Mouse (Mus musculus) cerebellum, postnatal 25 days (tissue): ENCODE results near the gene Dclre1c.
"Not testable (repeated sequence)": the region's sequence is repeated elsewhere in the genome, so short reads cannot be mapped to it uniquely, and the experiment has no call there.

Experiments used
- DNase-seq, 2 experiments: peaks; one replicate each; pipeline ENCODE4 v3.0.0; 2021; ENCODE audit warnings: mixed read lengths in 2 of 2

Gene Dclre1c

GRCm38 (mm10) chr2:3423841-3424578, at the start of gene Dclre1c:
Gene Dclre1c (plus strand): TSS chr2:3424131.
- DNase-seq = peak; percentile 82 to 87

- no peak for DNase-seq
These were observed 36.6 kb upstream of the Dclre1c start for GRCm38 (mm10) chr2:3387105-3387860.

GRCm38 (mm10) chr2:3391945-3392344, 32.0 kb upstream of the Dclre1c start:
- no peak for DNase-seq

GRCm38 (mm10) chr2:3397110-3397509, 26.8 kb upstream of the Dclre1c start, which contains the start of gene Olah:
Gene Olah (minus strand): TSS chr2:3397210.
- DNase-seq = not testable (repeated sequence)

GRCm38 (mm10) chr2:3405981-3406380, 17.9 kb upstream of the Dclre1c start:
- no peak for DNase-seq

- DNase-seq = no peak
These were observed 16.2 kb upstream of the Dclre1c start for GRCm38 (mm10) chr2:3407756-3408155.

- DNase-seq = peak; percentile 52 to 75
These were observed 9.7 kb upstream of the Dclre1c start for GRCm38 (mm10) chr2:3414241-3414640.

- no peak for DNase-seq
These were observed 8.3 kb upstream of the Dclre1c start for GRCm38 (mm10) chr2:3415676-3416075.

GRCm38 (mm10) chr2:3418883-3419431, 5.0 kb upstream of the Dclre1c start:
- peak; percentile 92 to 96 for DNase-seq

GRCm38 (mm10) chr2:3420157-3420556, 3.8 kb upstream of the Dclre1c start:
- DNase-seq = no peak

- no peak for DNase-seq
These were observed 1.4 kb upstream of the Dclre1c start, which contains the start of gene Meig1 for GRCm38 (mm10) chr2:3422548-3422947. Gene Meig1 (minus strand): TSS chr2:3422648.

GRCm38 (mm10) chr2:3424579-3424910, 614 bp downstream of the Dclre1c start:
- no peak for DNase-seq

GRCm38 (mm10) chr2:3430956-3431355, 7.0 kb downstream of the Dclre1c start:
- no peak for DNase-seq

- no peak for DNase-seq
These were observed 11.6 kb downstream of the Dclre1c start for GRCm38 (mm10) chr2:3435369-3436061.

GRCm38 (mm10) chr2:3437956-3438355, 14.0 kb downstream of the Dclre1c start:
- no peak for DNase-seq

GRCm38 (mm10) chr2:3444206-3444605, 20.3 kb downstream of the Dclre1c start:
- peak; percentile 16 to 42 for DNase-seq

- no peak for DNase-seq
These were observed 22.1 kb downstream of the Dclre1c start for GRCm38 (mm10) chr2:3445984-3446383.

- no peak for DNase-seq
These were observed 25.5 kb downstream of the Dclre1c start for GRCm38 (mm10) chr2:3449431-3449830.

GRCm38 (mm10) chr2:3453096-3453495, 29.2 kb downstream of the Dclre1c start:
- no peak for DNase-seq

- no peak for DNase-seq
These were observed 32.7 kb downstream of the Dclre1c start for GRCm38 (mm10) chr2:3456590-3456989.

- DNase-seq = no peak
These were observed 50.0 kb downstream of the Dclre1c start for GRCm38 (mm10) chr2:3473891-3474290.

- DNase-seq = peak; percentile 75 to 78
These were observed 50.5 kb downstream of the Dclre1c start for GRCm38 (mm10) chr2:3474361-3474805.

GRCm38 (mm10) chr2:3474861-3475283, 50.9 kb downstream of the Dclre1c start, which contains the start of gene Suv39h2:
Gene Suv39h2 (minus strand): TSS chr2:3475031.
- DNase-seq = peak; percentile 99
